Mouse (Mus musculus) forebrain, embryonic 14.5 days (tissue): Measurements from ENCODE around the gene Pcnx4. TPM values are rescaled to one million over a fixed set of nuclear protein-coding genes. Genes with fewer than 3 reads are reported as not detected.

Source experiments
- ATAC-seq: fragments of 200-750 bp; cut with Nextera tagmentation; 2 replicates; pipeline ENCODE4 v1.8.0; 2017; ENCODE audit warnings: mild to moderate bottlenecking, moderate library complexity
- DNase-seq: peaks from one replicate; pipeline ENCODE4 v3.0.0-alpha.2; 2015; ENCODE audit warnings: low spot score
- H3K27ac ChIP-seq: fragments of 300-500 bp; sonication (generic); 2 replicates; pipeline ENCODE4 v1.5.1; 2014; ENCODE audit warnings: low read depth, mild to moderate bottlenecking, control low read depth, low read length, moderate library complexity
- H3K27me3 ChIP-seq: fragments of 300-500 bp; sonication (generic); replicated peaks from 2 replicates; pipeline ENCODE4 v1.6.1; 2014; ENCODE audit warnings: low read length, control low read depth, mixed read lengths; ENCODE audit not compliant: control insufficient read depth, insufficient read depth
- H3K36me3 ChIP-seq: fragments of 300-500 bp; sonication (generic); 2 replicates; pipeline ENCODE4 v1.6.1; 2014; ENCODE audit warnings: low read length, control low read depth; ENCODE audit not compliant: control insufficient read depth, insufficient read depth
- H3K4me1 ChIP-seq: fragments of 300-500 bp; sonication (generic); 2 replicates; pipeline ENCODE4 v1.6.1; 2014; ENCODE audit warnings: antibody characterized with exemption, low read length, control low read depth; ENCODE audit not compliant: control insufficient read depth, insufficient read depth
- H3K4me2 ChIP-seq: fragments of 300-500 bp; sonication (generic); 2 replicates; pipeline ENCODE4 v1.6.1; 2014; ENCODE audit warnings: mild to moderate bottlenecking, control low read depth, low read length
- H3K4me3 ChIP-seq: fragments of 300-500 bp; sonication (generic); 2 replicates; pipeline ENCODE4 v1.5.1; 2014; ENCODE audit warnings: low read depth, low read length, control low read depth
- H3K9ac ChIP-seq: fragments of 300-500 bp; sonication (generic); 2 replicates; pipeline ENCODE4 v1.6.1; 2014; ENCODE audit warnings: mild to moderate bottlenecking, low read length, control low read depth, moderate library complexity
- H3K9me3 ChIP-seq: fragments of 300-500 bp; sonication (generic); replicated peaks from 2 replicates; pipeline ENCODE4 v1.6.1; 2016; ENCODE audit warnings: low read length, control low read depth, mixed read lengths; ENCODE audit not compliant: control insufficient read depth
- WGBS: fragments of 180-500 bp; shearing (Covaris S2); extraction: QIAGEN DNeasy Blood & Tissue Kit; methylation state at CpG from one replicate; pipeline ENCODE4 v1.1.7; 2014; 5-methylcytosine and 5-hydroxymethylcytosine counted together
- polyA plus RNA-seq: library from polyadenylated mRNA; unstranded; fragments of >200 nt; fragmentation: Nextera tagmentation; extraction: Ambion mirVana; gene quantifications from 2 replicates; pipeline ENCODE4 v1.2.1, GENCODE M21; 2014

Pcnx4 gene
- polyA plus RNA-seq, 1 experiment from 2014 or later: 20.6 TPM

DNA sequence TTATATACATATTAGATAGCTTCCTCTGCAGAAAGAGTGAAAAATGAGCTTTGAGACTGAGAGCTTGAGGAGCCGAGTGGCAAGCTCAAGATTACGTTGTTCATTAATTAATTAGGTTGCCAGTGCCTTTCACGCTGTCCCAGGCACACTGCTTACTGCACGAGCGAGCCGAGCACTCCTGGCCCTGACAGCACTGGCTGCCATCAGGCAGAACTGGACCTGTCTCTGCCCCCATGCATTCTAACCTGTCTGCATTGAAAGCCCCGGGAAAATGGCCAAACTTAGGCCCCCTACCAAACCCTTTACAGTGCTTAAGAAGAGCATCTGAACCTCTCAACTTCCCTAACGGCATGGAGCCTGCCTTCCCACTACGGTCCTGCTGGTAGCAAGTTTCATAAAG lies 16.8 kb upstream of the Pcnx4 start:
- WGBS: 11% methylated on average over 9 of the region's 9 CpGs
- Histone ChIP-seq H3K4me1 (peaks cover 5% of the 10 kb centered on the region; the same call in 1 of the 2 replicates), H3K4me2 (no peak overlapping the region), H3K27ac (0 out of 2 replicates have a peak overlapping the region, but pooled peaks have one; percentile 39), H3K4me3 (no peak overlapping the region), H3K27me3 (no peaks in the 10 kb centered on the region), H3K9ac (no peak overlapping the region), H3K36me3 (no peaks in the 10 kb centered on the region), H3K9me3 (no peaks in the 10 kb centered on the region)
- peak; percentile 56 for DNase-seq
- peak; percentile 69 for ATAC-seq

DNA sequence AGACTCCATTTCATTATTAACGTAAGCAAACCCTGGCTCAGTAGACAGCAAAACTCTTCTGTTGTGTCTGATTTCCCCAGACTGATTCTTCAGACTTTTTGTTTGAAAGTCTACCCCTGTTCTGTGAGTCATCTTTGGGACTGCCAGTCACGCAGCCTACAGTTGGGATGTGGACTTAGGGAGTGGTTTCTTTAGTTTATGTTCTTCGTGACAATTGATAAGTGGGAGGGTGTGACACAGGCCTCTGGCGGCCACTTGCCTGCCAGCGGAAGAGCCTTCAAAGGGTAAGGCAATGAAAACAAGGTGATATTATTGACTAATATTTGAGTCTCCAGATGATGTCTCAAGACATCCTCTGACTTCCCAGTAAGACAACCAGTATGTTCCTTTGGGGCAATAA lies 16.3 kb upstream of the Pcnx4 start:
- Histone ChIP-seq H3K36me3 (no peaks in the 10 kb centered on the region), H3K27me3 (no peaks in the 10 kb centered on the region), H3K9me3 (no peaks in the 10 kb centered on the region), H3K4me2 (no peak overlapping the region), H3K4me3 (no peak overlapping the region), H3K4me1 (peaks cover 5% of the 10 kb centered on the region; the same call in 1 of the 2 replicates), H3K9ac (no peak overlapping the region), H3K27ac (no peak overlapping the region)
- 70% methylated on average over 5 of the region's 5 CpGs for WGBS
- DNase-seq (no peak), ATAC-seq (no peak)

DNA sequence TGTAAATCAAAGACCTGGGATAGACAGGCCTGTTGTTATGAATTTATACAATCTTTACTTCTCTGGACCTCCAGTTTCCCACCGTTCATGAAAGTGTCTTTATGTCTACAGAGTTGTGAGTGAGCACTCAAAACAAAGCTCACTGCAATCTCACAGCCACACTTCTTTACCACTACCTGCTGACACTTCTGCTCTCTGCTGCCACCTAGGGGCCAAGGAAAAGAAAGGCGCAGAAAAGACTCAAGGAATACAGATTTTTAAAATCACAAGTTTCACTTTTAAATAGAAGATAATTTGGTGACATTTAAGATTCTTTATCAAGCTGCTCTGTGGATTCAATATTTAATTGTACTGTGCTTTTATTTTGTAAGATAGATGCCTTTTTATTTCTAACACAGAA lies 15.5 kb upstream of the Pcnx4 start:
- H3K9me3 ChIP-seq: no peaks in the 10 kb centered on the region
- 1% methylated on average over 2 of the region's 2 CpGs for WGBS
- peak; percentile 82 for DNase-seq
- no peak overlapping the region for H3K27ac ChIP-seq
- no peaks in the 10 kb centered on the region for H3K27me3 ChIP-seq
- no peak for ATAC-seq
- no peak overlapping the region for H3K9ac ChIP-seq
- no peaks in the 10 kb centered on the region for H3K36me3 ChIP-seq
- peaks cover 5% of the 10 kb centered on the region; the same call in 1 of the 2 replicates for H3K4me1 ChIP-seq
- H3K4me3 ChIP-seq: no peak overlapping the region
- H3K4me2 ChIP-seq: no peak overlapping the region

DNA sequence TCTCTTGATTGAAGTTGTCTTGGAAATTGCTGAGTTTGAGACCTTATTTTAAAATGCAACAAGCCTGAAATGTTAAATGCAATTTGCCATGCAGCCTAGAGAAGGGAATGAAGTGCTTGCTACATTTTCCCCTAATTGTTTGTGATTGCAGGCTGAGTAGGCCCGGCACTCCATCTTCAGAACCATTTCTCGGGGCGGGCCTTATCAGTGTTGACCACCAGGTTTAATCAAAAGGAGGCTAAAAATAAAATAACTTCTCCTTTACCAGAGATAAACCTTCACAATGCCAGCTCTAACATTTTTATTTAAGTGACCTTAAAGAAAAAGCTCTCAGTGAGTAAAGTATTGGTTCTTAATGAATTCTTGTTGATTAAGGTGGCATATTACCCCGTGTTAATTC lies 10.6 kb upstream of the Pcnx4 start:
- 79% methylated on average over 4 of the region's 4 CpGs for WGBS
- no peak for ATAC-seq
- H3K4me3 ChIP-seq: no peak overlapping the region
- no peaks in the 10 kb centered on the region for H3K36me3 ChIP-seq
- no peak for DNase-seq
- no peak overlapping the region for H3K27ac ChIP-seq
- H3K4me2 ChIP-seq: no peak overlapping the region
- no peak overlapping the region for H3K9ac ChIP-seq
- no peaks in the 10 kb centered on the region for H3K27me3 ChIP-seq
- H3K4me1 ChIP-seq: no peaks in the 10 kb centered on the region
- H3K9me3 ChIP-seq: no peaks in the 10 kb centered on the region

DNA sequence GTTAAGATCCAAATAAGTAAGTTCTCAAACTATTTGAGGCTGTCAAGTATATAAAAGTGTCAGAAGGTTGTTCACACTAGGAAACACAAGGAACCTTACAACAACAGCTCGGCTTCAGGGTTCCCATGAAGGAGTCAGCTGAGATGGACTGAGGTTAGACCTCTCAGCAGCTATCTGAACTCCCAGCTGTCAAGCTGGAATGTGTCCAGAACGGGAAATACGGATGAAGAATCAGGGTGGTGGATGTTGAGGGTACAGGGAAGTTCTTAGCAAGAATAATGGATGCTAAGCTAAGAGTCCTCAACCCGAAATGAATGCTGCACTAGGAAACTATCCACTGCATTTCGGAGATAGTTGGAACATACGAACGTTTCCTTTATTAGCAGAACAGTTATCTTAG lies 3.9 kb upstream of the Pcnx4 start:
- no peak overlapping the region for H3K9ac ChIP-seq
- no peaks in the 10 kb centered on the region for H3K36me3 ChIP-seq
- DNase-seq: no peak
- ATAC-seq: no peak
- no peak overlapping the region for H3K4me3 ChIP-seq
- H3K4me2 ChIP-seq: no peak overlapping the region
- no peaks in the 10 kb centered on the region for H3K27me3 ChIP-seq
- no peak overlapping the region for H3K27ac ChIP-seq
- WGBS: 85% methylated on average over 7 of the region's 7 CpGs
- peaks cover 3% of the 10 kb centered on the region; the same call in 1 of the 2 replicates for H3K4me1 ChIP-seq
- no peaks in the 10 kb centered on the region for H3K9me3 ChIP-seq

DNA sequence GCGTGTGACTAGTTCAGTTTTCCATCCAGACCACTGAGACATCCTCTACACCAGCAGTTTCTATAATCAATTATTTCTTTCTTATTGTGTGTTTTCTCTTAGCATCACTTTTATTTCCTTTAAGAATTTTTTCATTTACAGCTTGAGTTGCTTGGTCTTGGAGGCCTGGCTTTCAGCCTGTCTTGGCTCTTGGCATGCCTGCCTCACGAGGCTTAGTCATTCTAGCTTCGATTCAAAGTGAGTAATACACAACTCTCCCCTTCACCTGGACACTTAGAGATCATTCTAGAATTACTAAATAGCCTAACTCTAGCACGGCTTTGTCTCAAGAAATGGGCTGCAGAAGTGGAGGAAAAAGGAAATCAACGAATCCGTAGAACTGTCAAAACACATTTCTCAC lies 2.2 kb upstream of the Pcnx4 start:
- ATAC-seq: no peak
- Histone ChIP-seq H3K4me1 (peaks cover 3% of the 10 kb centered on the region; the same call in 1 of the 2 replicates), H3K9ac (no peak overlapping the region), H3K4me2 (no peak overlapping the region), H3K9me3 (no peaks in the 10 kb centered on the region), H3K36me3 (no peaks in the 10 kb centered on the region), H3K4me3 (no peak overlapping the region), H3K27me3 (no peaks in the 10 kb centered on the region), H3K27ac (no peak overlapping the region)
- DNase-seq: no peak
- WGBS: 88% methylated on average over 6 of the region's 6 CpGs

DNA sequence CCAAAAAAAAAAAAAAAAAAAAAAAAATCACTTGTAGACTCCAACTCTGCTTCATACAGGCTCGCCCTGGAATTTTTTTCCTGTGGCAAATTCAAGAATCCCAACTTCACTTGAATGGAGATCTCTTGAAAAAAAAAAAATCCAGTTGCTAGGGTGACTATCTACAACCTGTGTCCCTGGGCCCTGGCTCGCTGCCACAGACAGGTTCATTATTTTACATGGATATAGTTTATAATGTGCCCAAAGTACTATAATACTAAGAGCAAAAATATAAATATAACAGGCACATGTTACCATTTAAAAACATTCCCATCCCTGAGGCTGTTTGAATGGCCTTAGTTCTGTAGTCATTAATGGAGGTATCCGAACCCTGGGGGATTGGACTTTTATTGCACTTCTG lies 584 bp upstream of the Pcnx4 start:
- Histone ChIP-seq H3K4me2 (peak overlapping the region; percentile 66), H3K36me3 (no peaks in the 10 kb centered on the region), H3K27ac (no peak overlapping the region), H3K9me3 (no peaks in the 10 kb centered on the region), H3K27me3 (no peaks in the 10 kb centered on the region), H3K4me1 (peaks cover 3% of the 10 kb centered on the region; the same call in 1 of the 2 replicates), H3K9ac (peak overlapping the region; percentile 74; the same call in 1 of the 2 replicates), H3K4me3 (peak overlapping the region; percentile 56)
- 44% methylated on average over 3 of the region's 3 CpGs for WGBS
- no peak for DNase-seq
- no peak for ATAC-seq

DNA sequence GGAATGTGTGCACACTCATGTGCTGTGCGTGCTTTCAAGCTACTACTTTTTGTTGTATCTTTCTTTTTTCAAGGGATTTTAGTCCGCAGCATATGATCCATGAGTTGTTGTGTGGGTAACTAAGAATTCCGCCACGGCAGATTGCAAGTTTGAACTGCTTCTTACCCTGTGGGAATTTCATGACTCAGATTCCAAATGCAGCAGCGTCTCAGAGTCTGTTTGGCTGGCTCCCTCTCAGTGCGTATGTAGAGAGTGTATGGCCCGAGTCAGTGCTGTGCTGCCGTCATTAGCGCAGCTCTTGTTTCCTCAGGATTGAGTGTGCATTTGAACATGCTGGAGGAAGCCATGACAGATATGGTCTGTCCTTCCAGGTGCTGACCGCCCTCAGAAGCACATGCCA lies 2.4 kb downstream of the Pcnx4 start:
- no peak overlapping the region for H3K4me3 ChIP-seq
- ATAC-seq: no peak
- 91% methylated on average over 10 of the region's 10 CpGs for whole genome bisulfite sequencing

DNA sequence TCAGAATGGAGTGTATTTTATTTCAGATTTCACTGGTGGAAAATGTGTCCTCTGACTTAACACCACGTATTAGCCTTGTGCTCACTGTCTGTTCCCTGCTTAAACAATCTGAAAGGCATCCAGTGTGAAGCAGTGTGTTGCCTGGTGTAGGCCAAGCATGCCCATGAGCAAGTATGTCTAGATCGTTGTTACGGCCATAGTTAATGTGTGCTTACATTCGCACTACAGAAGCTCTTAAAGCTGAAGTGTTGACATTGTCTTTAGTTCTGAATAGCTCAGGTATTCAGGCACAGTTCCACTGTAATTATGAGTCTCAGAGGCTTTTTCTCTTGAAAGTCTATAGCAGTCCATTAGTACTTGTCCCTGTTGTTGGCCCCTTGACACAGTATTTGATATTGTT lies 18.2 kb downstream of the Pcnx4 start:
- Histone ChIP-seq H3K27ac (no peak overlapping the region), H3K27me3 (no peaks in the 10 kb centered on the region), H3K9ac (no peak overlapping the region), H3K36me3 (no peaks in the 10 kb centered on the region), H3K4me1 (0 out of 2 replicates have a peak, but pooled peaks cover 2% of the 10 kb centered on the region), H3K4me3 (no peak overlapping the region), H3K9me3 (no peaks in the 10 kb centered on the region), H3K4me2 (no peak overlapping the region)
- ATAC-seq: no peak
- WGBS: 47% methylated on average over 4 of the region's 4 CpGs
- no peak for DNase-seq

More for the DNA sequence above, 2.4 kb downstream of the Pcnx4 start:
- Histone ChIP-seq H3K9me3 (no peaks in the 10 kb centered on the region), H3K9ac (no peak overlapping the region), H3K4me2 (no peak overlapping the region), H3K36me3 (peaks cover 13% of the 10 kb centered on the region; the same call in 1 of the 2 replicates), H3K27ac (no peak overlapping the region), H3K27me3 (no peaks in the 10 kb centered on the region), H3K4me1 (peaks cover 3% of the 10 kb centered on the region; the same call in 1 of the 2 replicates)
- no peak for DNase-seq
